Mouse (Mus musculus) testis, adult 2 months (tissue): ENCODE data around the gene Ap5b1. TPM values are rescaled to one million over a fixed set of nuclear protein-coding genes. Genes with fewer than 3 reads are reported as not detected.

Source experiments
- H3K27ac ChIP-seq: fragments of 200-500 bp; 2 replicates; pipeline ENCODE4 v1.5.1; 2012; ENCODE audit warnings: low read depth, low read length; ENCODE audit not compliant: control insufficient read depth, insufficient read depth
- H3K27me3 ChIP-seq: fragments of 200-500 bp; 2 replicates; pipeline ENCODE4 v1.6.1; 2012; ENCODE audit warnings: mild to moderate bottlenecking, low read length, moderate library complexity; ENCODE audit not compliant: control insufficient read depth, insufficient read depth
- H3K36me3 ChIP-seq: fragments of 200-500 bp; 2 replicates; pipeline ENCODE4 v1.6.1; 2012; ENCODE audit warnings: mild to moderate bottlenecking, low read length; ENCODE audit not compliant: control insufficient read depth, insufficient read depth
- H3K4me1 ChIP-seq: fragments of 200-500 bp; 2 replicates; pipeline ENCODE4 v1.6.1; 2012; ENCODE audit warnings: low read length; ENCODE audit not compliant: control insufficient read depth, insufficient read depth
- H3K4me3 ChIP-seq: fragments of 200-500 bp; 2 replicates; pipeline ENCODE4 v1.5.1; 2012; ENCODE audit warnings: low read depth, mild to moderate bottlenecking, low read length, moderate library complexity, mixed read lengths; ENCODE audit not compliant: control insufficient read depth
- CTCF ChIP-seq: fragments of 200-500 bp; IDR thresholded peaks from 2 replicates; pipeline ENCODE4 v1.5.1; 2012; ENCODE audit warnings: low read depth, mild to moderate bottlenecking, inconsistent platforms, low read length, moderate library complexity; ENCODE audit not compliant: control insufficient read depth, insufficient read depth, insufficient replicate concordance
- POLR2A ChIP-seq: fragments of 200-500 bp; IDR thresholded peaks from 2 replicates; pipeline ENCODE4 v1.6.1; 2012; ENCODE audit warnings: low read depth, mild to moderate bottlenecking, inconsistent platforms, low read length, moderate library complexity; ENCODE audit not compliant: control insufficient read depth
- polyA plus RNA-seq: library from polyadenylated mRNA; depleted of rRNA; stranded (reverse); fragments of >200 nt; gene quantifications from 2 replicates; pipeline ENCODE4 v1.2.3, GENCODE M21; 2012

Gene Ap5b1
- polyA plus RNA-seq, 1 experiment, result 15.4 TPM

- Histone ChIP-seq H3K36me3 (no peaks in the 10 kb centered on the region), H3K4me1 (peaks cover 25% of the 10 kb centered on the region), H3K27me3 (no peaks in the 10 kb centered on the region), H3K27ac (peak overlapping the region; percentile 93), H3K4me3 (peak overlapping the region; percentile 96)
- no peak for TF ChIP-seq POLR2A
- TF ChIP-seq CTCF, result no peak
These were observed 668 bp upstream of the Ap5b1 start for GRCm38 (mm10) chr19:5567180-5567533.

- Histone ChIP-seq H3K27ac (peak overlapping the region; percentile 89), H3K36me3 (no peaks in the 10 kb centered on the region), H3K4me3 (peak overlapping the region; percentile 96), H3K4me1 (peaks cover 25% of the 10 kb centered on the region), H3K27me3 (no peaks in the 10 kb centered on the region)
- TF ChIP-seq CTCF (peak; percentile 90), POLR2A (no peak; the same call in 1 of the 2 replicates)
These were observed 780 bp downstream of the Ap5b1 start for GRCm38 (mm10) chr19:5568470-5569140.

- H3K27ac ChIP-seq, result no peak overlapping the region
- no peaks in the 10 kb centered on the region for H3K36me3 ChIP-seq
- H3K4me1 ChIP-seq, result peaks cover 25% of the 10 kb centered on the region
- H3K4me3 ChIP-seq, result no peak overlapping the region
- H3K27me3 ChIP-seq, result no peaks in the 10 kb centered on the region
- TF ChIP-seq CTCF (no peak), POLR2A (no peak)
These were observed 1.7 kb downstream of the Ap5b1 start for GRCm38 (mm10) chr19:5569521-5569920.

GRCm38 (mm10) chr19:5570353-5571246 lies 2.8 kb downstream of the Ap5b1 start:
- no peak for TF ChIP-seq POLR2A
- no peak for TF ChIP-seq CTCF
- H3K4me1 ChIP-seq, result peaks cover 25% of the 10 kb centered on the region
- no peaks in the 10 kb centered on the region for H3K36me3 ChIP-seq
- no peaks in the 10 kb centered on the region for H3K27me3 ChIP-seq
- H3K4me3 ChIP-seq, result no peak overlapping the region
- H3K27ac ChIP-seq, result no peak overlapping the region

- no peak overlapping the region for H3K4me3 ChIP-seq
- no peak overlapping the region for H3K27ac ChIP-seq
- no peaks in the 10 kb centered on the region for H3K27me3 ChIP-seq
- peaks cover 18% of the 10 kb centered on the region for H3K4me1 ChIP-seq
- H3K36me3 ChIP-seq, result no peaks in the 10 kb centered on the region
- TF ChIP-seq CTCF (no peak), POLR2A (no peak)
These were observed 4.0 kb downstream of the Ap5b1 start for GRCm38 (mm10) chr19:5571831-5572230.

GRCm38 (mm10) chr19:5572331-5573125 lies 4.7 kb downstream of the Ap5b1 start:
- Histone ChIP-seq H3K27ac (no peak overlapping the region), H3K36me3 (no peaks in the 10 kb centered on the region), H3K4me1 (peaks cover 15% of the 10 kb centered on the region), H3K27me3 (no peaks in the 10 kb centered on the region), H3K4me3 (no peak overlapping the region)
- no peak for TF ChIP-seq CTCF

GRCm38 (mm10) chr19:5575336-5575735 lies 7.5 kb downstream of the Ap5b1 start:
- no peak overlapping the region for H3K4me3 ChIP-seq
- no peaks in the 10 kb centered on the region for H3K4me1 ChIP-seq
- no peak overlapping the region for H3K27ac ChIP-seq
- H3K27me3 ChIP-seq, result no peaks in the 10 kb centered on the region
- TF ChIP-seq CTCF (no peak), POLR2A (no peak)
- no peaks in the 10 kb centered on the region for H3K36me3 ChIP-seq
